Mouse (Mus musculus): Measurements from ENCODE around the gene Vav3.
"Not testable (repeated sequence)": the region's sequence is repeated elsewhere in the genome, so short reads cannot be mapped to it uniquely, and the experiment has no call there.

Gene Vav3

GRCm38 (mm10) chr3:109438552-109438951, 98.1 kb downstream of the Vav3 start:
- DNase-seq (ENCODE audit: low read depth in 1 of 2, low spot score in 2 of 2): no peak

GRCm38 (mm10) chr3:109439253-109439652, 98.8 kb downstream of the Vav3 start:
- no peak for DNase-seq (ENCODE audit: low read depth in 1 of 2, low spot score in 2 of 2)

- no peak for DNase-seq (ENCODE audit: low read depth in 1 of 2, low spot score in 2 of 2)
Observed at GRCm38 (mm10) chr3:109440001-109440400, 99.5 kb downstream of the Vav3 start.

GRCm38 (mm10) chr3:109444077-109444476, 103.6 kb downstream of the Vav3 start:
- no peak for DNase-seq (ENCODE audit: low read depth in 1 of 2, low spot score in 2 of 2)

- no peak for DNase-seq (ENCODE audit: low read depth in 1 of 2, low spot score in 2 of 2)
Observed at GRCm38 (mm10) chr3:109446903-109447302, 106.5 kb downstream of the Vav3 start.

GRCm38 (mm10) chr3:109448249-109448648, 107.8 kb downstream of the Vav3 start:
- DNase-seq (ENCODE audit: low read depth in 1 of 2, low spot score in 2 of 2): not testable (repeated sequence)

- DNase-seq (ENCODE audit: low read depth in 1 of 2, low spot score in 2 of 2): no peak
Observed at GRCm38 (mm10) chr3:109451966-109452365, 111.5 kb downstream of the Vav3 start.

- DNase-seq (ENCODE audit: low read depth in 1 of 2, low spot score in 2 of 2): no peak
Observed at GRCm38 (mm10) chr3:109454633-109455032, 114.2 kb downstream of the Vav3 start.

GRCm38 (mm10) chr3:109456340-109456739, 115.9 kb downstream of the Vav3 start:
- DNase-seq (ENCODE audit: low read depth in 1 of 2, low spot score in 2 of 2): no peak

GRCm38 (mm10) chr3:109463684-109464083, 123.2 kb downstream of the Vav3 start:
- DNase-seq (ENCODE audit: low read depth in 1 of 2, low spot score in 2 of 2): no peak

- DNase-seq (ENCODE audit: low read depth in 1 of 2, low spot score in 2 of 2): no peak
Observed at GRCm38 (mm10) chr3:109464600-109464999, 124.1 kb downstream of the Vav3 start.

GRCm38 (mm10) chr3:109466541-109466940, 126.1 kb downstream of the Vav3 start:
- DNase-seq (ENCODE audit: low read depth in 1 of 2, low spot score in 2 of 2): no peak

- DNase-seq (ENCODE audit: low read depth in 1 of 2, low spot score in 2 of 2): no peak
Observed at GRCm38 (mm10) chr3:109467288-109467687, 126.8 kb downstream of the Vav3 start.

- no peak for DNase-seq (ENCODE audit: low read depth in 1 of 2, low spot score in 2 of 2)
Observed at GRCm38 (mm10) chr3:109469465-109469864, 129.0 kb downstream of the Vav3 start.

- no peak for DNase-seq (ENCODE audit: low read depth in 1 of 2, low spot score in 2 of 2)
Observed at GRCm38 (mm10) chr3:109470651-109471255, 130.3 kb downstream of the Vav3 start.

- no peak for DNase-seq (ENCODE audit: low read depth in 1 of 2, low spot score in 2 of 2)
Observed at GRCm38 (mm10) chr3:109476521-109476920, 136.1 kb downstream of the Vav3 start.

- no peak for DNase-seq (ENCODE audit: low read depth in 1 of 2, low spot score in 2 of 2)
Observed at GRCm38 (mm10) chr3:109478297-109478696, 137.8 kb downstream of the Vav3 start.

- DNase-seq (ENCODE audit: low read depth in 1 of 2, low spot score in 2 of 2): no peak
Observed at GRCm38 (mm10) chr3:109480625-109481024, 140.2 kb downstream of the Vav3 start.

GRCm38 (mm10) chr3:109486786-109487185, 146.3 kb downstream of the Vav3 start:
- DNase-seq (ENCODE audit: low read depth in 1 of 2, low spot score in 2 of 2): no peak

GRCm38 (mm10) chr3:109487823-109488222, 147.4 kb downstream of the Vav3 start:
- no peak for DNase-seq (ENCODE audit: low read depth in 1 of 2, low spot score in 2 of 2)

- DNase-seq (ENCODE audit: low read depth in 1 of 2, low spot score in 2 of 2): no peak
Observed at GRCm38 (mm10) chr3:109488750-109489171, 148.3 kb downstream of the Vav3 start.

GRCm38 (mm10) chr3:109490561-109491296, 150.3 kb downstream of the Vav3 start:
- DNase-seq (ENCODE audit: low read depth in 1 of 2, low spot score in 2 of 2): no peak

GRCm38 (mm10) chr3:109491568-109491967, 151.1 kb downstream of the Vav3 start:
- DNase-seq (ENCODE audit: low read depth in 1 of 2, low spot score in 2 of 2): peak; percentile 5 to 13

Measured in monocyte, adult 2 months (primary cell).